Mouse (Mus musculus) hindbrain, postnatal 0 days (tissue): ENCODE results near the gene Rsph10b. TPM values are rescaled to one million over a fixed set of nuclear protein-coding genes. Genes with fewer than 3 reads are reported as not detected.

Source experiments
- ATAC-seq: fragments of 200-750 bp; cut with Nextera tagmentation; 2 replicates; pipeline ENCODE4 v1.8.0; 2017; ENCODE audit warnings: mild to moderate bottlenecking, moderate TSS enrichment, moderate library complexity
- DNase-seq: peaks from one replicate; pipeline ENCODE4 v3.0.0-alpha.2; 2015; ENCODE audit warnings: low spot score
- H3K27ac ChIP-seq: fragments of 300-500 bp; sonication (generic); 2 replicates; pipeline ENCODE4 v1.5.1; 2014; ENCODE audit warnings: mild to moderate bottlenecking
- H3K27me3 ChIP-seq: fragments of 300-500 bp; sonication (generic); 2 replicates; pipeline ENCODE4 v1.6.1; 2014; ENCODE audit warnings: low read length, mixed read lengths; ENCODE audit not compliant: insufficient read depth
- H3K36me3 ChIP-seq: fragments of 300-500 bp; sonication (generic); 2 replicates; pipeline ENCODE4 v1.6.1; 2014; ENCODE audit warnings: low read length, mixed read lengths; ENCODE audit not compliant: insufficient read depth
- H3K4me1 ChIP-seq: fragments of 300-500 bp; sonication (generic); 2 replicates; pipeline ENCODE4 v1.6.1; 2014; ENCODE audit warnings: antibody characterized with exemption, low read length, mixed read lengths; ENCODE audit not compliant: insufficient read depth
- H3K4me2 ChIP-seq: fragments of 300-500 bp; sonication (generic); 2 replicates; pipeline ENCODE4 v1.6.1; 2014; ENCODE audit warnings: low read depth, mild to moderate bottlenecking, low read length, moderate library complexity, mixed read lengths
- H3K4me3 ChIP-seq: fragments of 300-500 bp; sonication (generic); 2 replicates; pipeline ENCODE4 v1.5.1; 2014; ENCODE audit warnings: low read length
- H3K9ac ChIP-seq: fragments of 300-500 bp; sonication (generic); replicated peaks from 2 replicates; pipeline ENCODE4 v1.6.1; 2014; ENCODE audit warnings: mild to moderate bottlenecking, low read length, moderate library complexity, mixed read lengths
- H3K9me3 ChIP-seq: fragments of 300-500 bp; sonication (generic); 2 replicates; pipeline ENCODE4 v1.6.1; 2016; ENCODE audit warnings: low read length, mixed read lengths
- CTCF ChIP-seq: IDR thresholded peaks from 2 replicates; pipeline ENCODE4 v1.5.1; 2016; ENCODE audit warnings: antibody characterized with exemption, control low read depth, low read depth
- WGBS: fragments of 180-500 bp; shearing (Covaris S2); extraction: QIAGEN DNeasy Blood & Tissue Kit; methylation state at CpG from one replicate; pipeline ENCODE4 v1.1.7; 2014; 5-methylcytosine and 5-hydroxymethylcytosine counted together
- polyA plus RNA-seq: library from polyadenylated mRNA; unstranded; fragments of >200 nt; fragmentation: Nextera tagmentation; extraction: Ambion mirVana; gene quantifications from 2 replicates; pipeline ENCODE4 v1.2.1, GENCODE M21; 2015
- total RNA-seq: library from RNA; depleted of rRNA; stranded (reverse); fragments of >200 nt; gene quantifications from 2 replicates; pipeline ENCODE4 v1.2.3, GENCODE M21; 2014; rRNA removed

The Rsph10b gene
- total and polyA plus RNA-seq, 2 experiments from 2014 or later = 3.9 to 5.6 TPM

DNA sequence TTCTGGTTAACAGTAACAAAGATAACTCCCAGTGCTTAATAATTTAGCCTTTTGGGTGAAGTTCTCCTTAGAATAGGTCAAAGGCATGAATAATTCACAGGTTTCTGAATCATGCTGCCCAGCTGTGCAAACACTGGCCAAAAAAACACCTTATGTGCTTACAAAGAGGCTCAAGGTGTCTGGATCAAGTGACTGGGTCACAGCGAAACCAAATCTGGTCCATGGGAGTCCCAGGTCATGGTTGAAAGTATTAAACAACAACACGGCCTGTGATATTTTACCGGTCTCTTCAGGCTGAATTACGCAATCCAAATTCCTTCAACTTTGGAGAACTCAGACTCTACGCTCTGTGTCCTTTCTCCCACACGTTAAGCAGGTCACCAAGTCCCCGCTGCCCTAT is 99.7 kb downstream of the Rsph10b start:
- no peak overlapping the region for H3K27ac ChIP-seq
- TF ChIP-seq CTCF = no peak
- DNase-seq (no peak), ATAC-seq (no peak)
- 95% methylated on average over 7 of the region's 7 CpGs for WGBS
- no peak overlapping the region for H3K4me2 ChIP-seq
- H3K4me3 ChIP-seq = no peak overlapping the region
- H3K36me3 ChIP-seq = no peaks in the 10 kb centered on the region
- H3K9ac ChIP-seq = no peak overlapping the region
- H3K4me1 ChIP-seq = no peaks in the 10 kb centered on the region
- no peaks in the 10 kb centered on the region for H3K9me3 ChIP-seq
- H3K27me3 ChIP-seq = no peaks in the 10 kb centered on the region

DNA sequence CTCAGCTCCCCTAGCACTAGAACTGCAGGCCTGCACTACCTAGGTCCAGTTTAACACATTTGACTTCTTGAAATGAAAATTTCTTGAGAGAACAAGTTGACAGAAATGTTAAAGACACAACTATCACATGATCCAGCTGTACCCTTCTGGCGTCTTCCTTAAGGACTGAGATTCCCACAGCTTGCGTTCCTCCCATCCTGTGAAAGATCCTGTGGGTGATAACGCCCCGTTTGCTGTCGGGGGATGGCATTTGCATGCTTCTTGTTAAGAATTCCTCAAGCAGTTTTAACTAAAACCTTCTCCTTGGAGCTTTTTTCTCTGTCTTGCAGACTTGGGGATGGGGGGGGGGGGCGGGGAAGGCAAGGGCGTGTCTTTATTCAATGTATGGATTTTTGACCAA is 101.7 kb downstream of the Rsph10b start:
- Histone ChIP-seq H3K36me3 (no peaks in the 10 kb centered on the region), H3K4me1 (no peaks in the 10 kb centered on the region), H3K27me3 (no peaks in the 10 kb centered on the region), H3K9me3 (no peaks in the 10 kb centered on the region), H3K9ac (no peak overlapping the region), H3K4me3 (no peak overlapping the region), H3K4me2 (no peak overlapping the region), H3K27ac (no peak overlapping the region)
- DNase-seq (no peak), ATAC-seq (no peak)
- no peak for TF ChIP-seq CTCF
- 85% methylated on average over 7 of the region's 7 CpGs for WGBS

Other genes starting within 250 kb of the Rsph10b start
- 16.9 and 20.4 TPM in 2 replicates for gene Usp42, start 200.8 kb upstream of the Rsph10b start, total RNA-seq
- 16.6 and 17.0 TPM in 2 replicates for gene Usp42, start 200.8 kb upstream of the Rsph10b start, polyA plus RNA-seq
- gene Eif2ak1, start 115.2 kb upstream of the Rsph10b start, total RNA-seq = 21.0 and 24.7 TPM in 2 replicates
- gene Eif2ak1, start 115.2 kb upstream of the Rsph10b start, polyA plus RNA-seq = 34.9 and 37.7 TPM in 2 replicates
- gene Ankrd61, start 35.4 kb upstream of the Rsph10b start, total RNA-seq = not detected in 2 replicates
- 0.18 and 0.38 TPM in 2 replicates for gene Ankrd61, start 35.4 kb upstream of the Rsph10b start, polyA plus RNA-seq
- 46.9 and 49.9 TPM in 2 replicates for gene Aimp2, start 23.2 kb upstream of the Rsph10b start, total RNA-seq
- 67.7 and 73.4 TPM in 2 replicates for gene Aimp2, start 23.2 kb upstream of the Rsph10b start, polyA plus RNA-seq
- 16.2 and 22.8 TPM in 2 replicates for gene Pms2, start 23.1 kb upstream of the Rsph10b start, total RNA-seq
- gene Pms2, start 23.1 kb upstream of the Rsph10b start, polyA plus RNA-seq = 23.2 and 23.7 TPM in 2 replicates
- gene Gm42421, start 4.9 kb upstream of the Rsph10b start, total RNA-seq = 0.99 TPM in 1 of 2 replicates, not detected in the other
- gene Gm42421, start 4.9 kb upstream of the Rsph10b start, polyA plus RNA-seq = 1.5 and 2.8 TPM in 2 replicates
- 38.7 and 52.0 TPM in 2 replicates for gene Ccz1, start 81.8 kb downstream of the Rsph10b start, total RNA-seq
- gene Ccz1, start 81.8 kb downstream of the Rsph10b start, polyA plus RNA-seq = 71.2 and 74.8 TPM in 2 replicates
- gene Ocm, start 93.6 kb downstream of the Rsph10b start, total RNA-seq = not detected in 2 replicates
- gene Ocm, start 93.6 kb downstream of the Rsph10b start, polyA plus RNA-seq = 0.39 and 0.54 TPM in 2 replicates
- gene Lmtk2, start 167.4 kb downstream of the Rsph10b start, total RNA-seq = 58.8 and 73.7 TPM in 2 replicates
- 6.5 and 7.1 TPM in 2 replicates for gene Lmtk2, start 167.4 kb downstream of the Rsph10b start, polyA plus RNA-seq